Mouse (Mus musculus): Measurements from ENCODE around the gene Dffb.

Dffb gene

DNA sequence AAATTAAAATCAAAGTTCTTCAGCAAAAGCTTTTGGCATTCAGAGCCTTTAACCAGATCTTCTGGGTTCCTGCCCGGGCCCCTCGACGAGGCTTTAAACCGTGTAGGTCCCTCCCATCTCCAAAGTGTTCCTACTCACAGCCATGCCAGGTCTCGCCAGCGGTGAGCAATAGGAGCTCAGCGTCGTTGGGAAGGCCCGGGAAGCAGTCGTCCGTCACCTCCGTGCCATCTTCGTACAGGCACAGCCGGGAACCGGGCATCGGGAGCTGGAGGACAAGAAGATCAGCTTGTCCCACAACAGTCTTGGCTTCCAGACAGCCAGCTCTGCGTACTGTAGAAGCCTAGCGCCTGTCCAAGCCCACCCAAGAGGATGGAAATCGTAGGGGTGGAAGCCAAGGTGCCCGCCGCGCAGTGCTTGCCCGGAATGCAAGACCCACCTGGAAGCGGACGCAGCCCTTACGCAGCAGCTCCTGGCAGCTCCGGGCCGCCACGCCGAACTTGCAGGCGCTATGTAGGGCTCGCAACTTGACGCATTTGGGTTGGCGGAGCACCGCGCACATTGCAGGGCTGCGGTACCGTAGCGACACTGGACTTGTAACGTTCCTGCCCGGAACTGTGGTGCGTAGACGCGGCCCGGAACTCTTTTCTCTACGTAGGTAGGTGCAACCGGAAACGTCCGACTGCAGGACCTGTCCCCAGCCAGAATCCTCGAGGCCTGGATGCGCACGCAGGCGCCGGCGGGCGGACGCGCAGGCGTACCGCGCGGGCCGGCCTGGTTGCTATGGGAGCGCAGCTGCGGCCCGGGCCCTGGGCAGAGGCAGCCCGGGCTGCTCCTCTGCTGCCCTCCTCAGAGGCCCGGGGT, at the start of gene Dffb, which contains the start of gene Cep104:
Dffb (minus strand) TSS at position 696 of the 861 bp plus-strand sequence.
Cep104 (plus strand) TSS at position 764 of the 861 bp plus-strand sequence.
- peak; percentile 97 to 98 for DNase-seq

- DNase-seq = peak in 1 of 2 experiments; percentile 40
These were observed 49.1 kb upstream of the Dffb start for GRCm38 (mm10) chr4:154023754-154024601.

GRCm38 (mm10) chr4:154022844-154023243, 47.9 kb upstream of the Dffb start:
- DNase-seq = peak in 1 of 2 experiments; percentile 34

DNA sequence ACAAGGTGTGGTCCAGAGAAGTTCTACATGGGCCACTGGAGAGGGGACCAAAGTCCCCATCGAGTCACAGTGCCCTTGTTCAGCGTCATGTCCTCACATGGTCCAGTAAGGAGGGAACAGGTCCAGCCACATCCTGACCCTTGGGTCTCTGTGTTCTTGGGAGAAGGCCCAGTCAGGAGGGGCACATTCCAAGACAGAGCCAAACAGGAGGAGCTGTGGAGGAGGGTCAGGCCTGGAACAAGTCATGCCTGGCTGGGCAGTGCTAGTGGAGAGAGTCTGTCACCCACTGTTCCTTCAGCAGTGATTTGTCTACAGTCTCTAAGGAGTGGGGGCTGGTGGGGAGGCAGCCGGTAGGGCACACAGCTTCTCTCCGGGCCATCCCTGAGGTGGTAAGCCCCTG, 47.5 kb upstream of the Dffb start:
- peak; percentile 40 to 53 for DNase-seq

GRCm38 (mm10) chr4:154021432-154021831, 46.5 kb upstream of the Dffb start:
- peak; percentile 37 to 48 for DNase-seq

GRCm38 (mm10) chr4:154019571-154019970, 44.6 kb upstream of the Dffb start:
- peak; percentile 62 to 64 for DNase-seq

DNA sequence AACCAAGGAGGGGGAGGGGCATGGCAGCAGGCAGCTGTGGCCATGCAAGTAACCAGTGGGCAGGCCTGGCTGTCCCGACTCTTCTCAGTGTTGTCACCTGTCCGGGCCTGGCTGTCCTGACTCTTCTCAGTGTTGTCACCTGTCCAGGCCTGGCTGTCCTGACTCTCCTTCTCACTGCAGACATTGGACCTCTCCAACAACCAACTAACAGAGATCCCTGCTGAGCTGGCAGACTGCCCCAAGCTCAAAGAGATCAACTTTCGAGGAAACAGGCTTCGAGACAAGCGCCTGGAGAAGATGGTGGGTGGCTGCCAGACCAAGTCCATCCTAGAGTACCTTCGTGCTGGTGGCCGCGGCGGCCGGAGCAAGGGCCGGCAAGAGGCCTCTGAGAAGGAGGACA, 40.5 kb upstream of the Dffb start:
- peak in 1 of 2 experiments; percentile 36 for DNase-seq

DNA sequence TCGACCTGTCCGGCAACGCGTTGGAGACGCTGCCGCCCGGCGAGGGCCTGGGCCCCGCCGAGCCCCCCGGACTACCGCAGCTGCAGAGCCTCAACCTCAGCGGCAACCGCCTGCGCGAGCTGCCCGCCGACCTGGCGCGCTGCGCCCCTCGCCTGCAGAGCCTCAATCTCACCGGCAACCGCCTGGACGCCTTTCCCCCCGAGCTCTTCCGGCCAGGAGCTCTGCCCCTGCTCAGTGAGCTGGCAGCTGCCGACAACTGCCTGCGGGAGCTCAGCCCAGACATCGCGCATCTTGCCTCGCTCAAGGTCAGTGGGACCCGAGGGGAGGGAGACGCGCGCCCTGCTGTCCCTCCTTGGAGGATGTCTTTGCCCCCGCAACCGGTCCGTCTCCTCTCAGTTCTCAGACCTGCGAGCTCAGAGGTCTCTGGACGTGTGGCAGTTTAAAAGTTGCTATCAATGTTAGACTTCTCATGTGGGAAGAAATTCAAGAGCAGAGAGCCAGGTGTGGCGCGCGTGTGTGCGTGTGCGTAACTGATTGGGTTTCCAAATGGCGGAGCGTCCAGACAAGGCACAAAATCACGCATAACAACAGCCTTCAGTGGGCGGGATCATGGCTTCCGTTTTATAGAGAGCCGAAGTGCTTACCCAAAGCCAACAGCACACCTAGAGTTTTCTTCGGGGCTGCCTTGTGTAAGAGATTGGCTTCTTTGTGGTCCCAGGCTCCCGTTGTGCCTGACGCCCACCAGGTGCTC, 37.4 kb upstream of the Dffb start:
- peak; percentile 41 to 47 for DNase-seq

DNA sequence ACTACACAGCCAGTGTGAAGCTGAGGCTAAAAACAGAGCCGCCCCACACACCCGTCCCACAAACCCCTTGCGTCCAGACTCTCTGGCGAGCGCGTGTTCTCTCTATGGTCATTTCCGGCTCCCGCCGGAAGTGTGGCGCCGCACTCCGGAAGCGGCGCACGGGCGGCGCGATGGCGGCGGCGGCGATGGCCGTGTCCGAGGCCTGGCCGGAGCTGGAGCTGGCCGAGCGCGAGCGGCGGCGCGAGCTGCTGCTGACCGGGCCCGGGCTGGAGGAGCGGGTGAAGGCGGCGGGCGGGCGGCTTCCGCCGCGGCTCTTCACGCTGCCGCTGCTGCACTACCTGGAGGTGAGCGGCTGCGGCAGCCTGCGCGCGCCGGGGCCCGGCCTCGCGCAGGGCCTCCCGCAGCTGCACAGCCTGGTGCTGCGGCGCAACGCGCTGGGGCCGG, 36.7 kb upstream of the Dffb start, which contains the start of gene Lrrc47:
Lrrc47 (plus strand) TSS at position 86 of the 444 bp plus-strand sequence.
- peak; percentile 90 to 91 for DNase-seq

GRCm38 (mm10) chr4:154010907-154011645, 36.1 kb upstream of the Dffb start:
- DNase-seq = no peak

GRCm38 (mm10) chr4:154007759-154008158, 32.8 kb upstream of the Dffb start:
- peak in 1 of 2 experiments; percentile 33 for DNase-seq

- no peak for DNase-seq
These were observed 31.3 kb upstream of the Dffb start for GRCm38 (mm10) chr4:154006264-154006663.

GRCm38 (mm10) chr4:154005488-154005887, 30.6 kb upstream of the Dffb start:
- no peak for DNase-seq

DNA sequence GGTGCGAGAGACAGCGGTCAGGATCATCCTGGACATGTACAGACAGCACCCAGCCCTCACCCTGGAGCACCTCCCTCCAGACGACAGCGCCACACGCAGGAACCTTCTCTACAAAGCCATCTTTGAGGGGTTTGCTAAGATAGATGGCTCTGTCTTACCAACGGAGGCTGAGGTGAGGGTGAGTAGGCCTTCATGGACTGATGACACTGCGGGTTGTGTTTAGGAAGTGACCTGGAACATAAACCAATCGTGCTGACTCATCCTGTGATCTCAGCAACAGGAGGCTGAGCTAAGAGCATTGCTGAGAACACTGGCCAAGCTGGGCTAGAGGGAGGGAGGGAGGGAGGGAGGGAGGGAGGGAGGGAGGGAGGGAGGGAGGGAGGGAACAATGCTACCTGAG, 18.6 kb upstream of the Dffb start:
- DNase-seq = no peak

GRCm38 (mm10) chr4:153992715-153993114, 17.8 kb upstream of the Dffb start:
- DNase-seq = peak in 1 of 2 experiments; percentile 25

DNA sequence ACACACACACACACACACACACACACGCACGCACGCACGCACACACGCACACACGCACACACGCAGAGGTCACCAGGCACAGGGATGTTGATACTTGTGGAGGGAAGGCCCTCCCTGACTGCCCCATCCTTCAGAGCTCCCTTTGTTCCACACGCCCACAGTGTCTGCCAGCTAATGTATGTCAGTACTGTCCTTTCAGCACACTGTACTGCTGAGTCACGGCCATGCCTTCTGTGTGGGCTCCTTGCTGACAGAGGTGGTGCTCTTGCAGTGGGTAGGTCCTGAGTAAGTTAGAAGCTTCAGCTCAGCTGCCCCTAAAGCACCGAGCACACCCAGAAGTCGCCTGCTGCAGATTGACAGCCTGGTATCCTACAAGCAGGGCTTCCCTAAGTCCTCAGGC, 5.5 kb upstream of the Dffb start:
- no peak for DNase-seq

GRCm38 (mm10) chr4:153979243-153979642, 4.3 kb upstream of the Dffb start:
- no peak for DNase-seq

DNA sequence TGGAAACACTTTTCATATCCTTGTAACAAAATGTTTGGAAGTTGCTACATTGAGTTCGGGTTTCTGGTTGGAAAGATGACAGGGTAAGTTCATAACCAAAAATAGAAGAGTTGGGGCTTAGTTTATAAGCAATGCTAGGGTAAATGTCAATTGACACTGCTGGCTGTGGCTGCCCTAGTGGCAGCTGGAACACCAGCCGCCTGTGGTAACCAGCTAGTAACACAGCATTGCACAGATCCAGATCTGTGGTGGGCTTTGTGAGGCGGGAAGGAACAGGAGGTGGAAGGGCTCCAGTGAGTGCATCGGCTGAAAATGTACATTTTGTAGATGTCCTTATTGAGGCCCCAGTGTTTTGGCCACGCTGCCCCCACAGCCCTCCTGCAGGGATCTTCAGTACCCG, 842 bp upstream of the Dffb start:
- DNase-seq = no peak

DNA sequence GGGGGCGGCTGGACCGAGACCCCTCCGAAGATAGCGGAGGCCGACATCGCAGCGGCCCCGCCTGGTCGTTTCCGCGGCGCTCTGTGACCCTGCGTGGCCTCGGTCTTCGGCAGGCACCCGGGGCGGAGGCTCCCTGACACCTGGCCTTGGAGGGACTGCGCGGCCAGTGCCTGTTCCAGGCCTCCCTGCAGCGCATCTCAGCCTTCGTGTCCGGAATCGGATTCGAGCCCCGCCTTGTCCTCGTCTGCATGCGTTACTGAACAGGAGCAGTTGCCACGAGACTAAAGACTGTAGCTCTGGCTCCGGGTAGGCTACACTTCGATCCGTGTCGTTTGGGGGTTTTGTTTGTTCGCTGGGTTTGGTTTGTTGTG, 351 bp upstream of the Dffb start:
- no peak for DNase-seq

DNA sequence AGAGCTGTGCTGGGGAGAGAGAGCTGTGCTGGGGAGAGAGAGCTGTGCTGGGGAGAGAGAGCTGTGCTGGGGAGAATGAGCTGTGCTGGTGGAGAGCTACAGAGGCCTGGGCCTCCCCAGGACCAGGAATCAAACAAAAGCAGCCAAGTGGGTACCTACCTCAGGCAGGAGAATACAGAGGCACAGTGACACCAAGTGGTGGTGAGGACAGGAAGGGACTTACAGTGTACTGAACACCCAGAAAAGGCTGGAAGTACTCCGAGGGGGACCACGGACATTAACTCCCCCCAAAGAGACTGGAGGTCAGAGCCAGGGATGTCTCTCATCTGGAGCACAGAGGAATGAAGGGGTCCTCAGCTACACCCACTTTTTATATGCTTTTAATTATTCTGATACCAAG, 6.9 kb downstream of the Dffb start:
- DNase-seq = no peak

DNA sequence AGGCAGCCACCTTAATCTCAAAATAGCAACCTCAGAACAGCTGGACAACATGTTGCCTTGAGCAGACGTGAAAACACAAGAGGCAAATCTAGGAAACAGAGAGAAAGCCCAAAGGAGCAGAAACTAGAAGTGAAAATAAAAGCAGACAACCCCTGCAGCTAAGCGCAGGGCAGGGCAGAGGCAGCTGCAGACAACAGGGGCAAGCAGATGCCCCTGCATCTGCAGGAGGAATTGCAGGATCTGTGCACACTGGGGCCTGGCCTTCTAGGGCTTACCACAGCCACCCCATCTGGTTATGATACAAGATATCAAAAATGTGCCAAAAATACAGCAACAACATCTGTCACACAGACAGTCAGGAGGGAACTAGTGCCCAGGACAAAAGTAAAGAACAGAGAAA, 7.4 kb downstream of the Dffb start:
- no peak for DNase-seq

GRCm38 (mm10) chr4:153966651-153967050, 8.3 kb downstream of the Dffb start:
- DNase-seq = peak; percentile 44

Data from cerebellum, postnatal 10 days (tissue).